Mouse (Mus musculus) CH12.LX (cell line): Measurements from ENCODE around the gene Tpi1.

ENCODE experiments used
- CTCF ChIP-seq, 2 experiments: IDR thresholded peaks in 1 of 2; conservative IDR thresholded peaks in 1 of 2; 2 replicates each; pipeline ENCODE4 v1.5.1; 2011 to 2012; ENCODE audit warnings: low read depth in 2 of 2, low read length in 2 of 2, improper control_type of control experiment in 1 of 2, inconsistent platforms in 1 of 2, mild to moderate bottlenecking in 1 of 2, moderate library complexity in 1 of 2
- KAT2A ChIP-seq: IDR thresholded peaks from 2 replicates; pipeline ENCODE4 v1.6.1; 2012; ENCODE audit warnings: low read length, improper control_type of control experiment, inconsistent platforms; ENCODE audit not compliant: insufficient replicate concordance
- RCOR1 ChIP-seq: conservative IDR thresholded peaks from 2 replicates; pipeline ENCODE4 v1.6.1; 2012; ENCODE audit warnings: low read depth, mild to moderate bottlenecking, inconsistent platforms, low read length, improper control_type of control experiment

DNA sequence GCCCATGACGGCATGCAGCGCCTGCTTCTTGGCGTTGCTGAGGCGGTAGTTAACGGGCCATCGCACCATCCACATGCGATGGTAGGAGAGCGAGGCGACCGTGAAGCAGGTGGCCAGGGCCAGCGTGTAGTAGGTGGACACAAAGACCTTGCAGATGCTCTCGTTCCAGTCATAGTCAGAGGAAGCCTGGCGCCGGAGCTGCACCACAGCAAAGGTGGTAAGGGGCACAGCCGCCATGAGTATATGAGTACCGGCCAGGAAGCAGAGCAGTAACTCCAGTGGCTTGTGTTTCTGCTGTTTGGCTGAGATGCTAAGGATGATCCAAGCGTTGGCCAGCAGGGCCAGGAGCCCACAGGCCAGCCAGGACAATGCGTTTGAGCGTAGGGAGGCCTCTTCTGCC is 47.2 kb upstream of the Tpi1 start:
- TF ChIP-seq KAT2A (no peak), CTCF (conservative IDR thresholded peaks at IDR 0.05 in 1 of 2, IDR thresholded peaks at IDR 0.05 in 1 of 2; ENCODE audit: low read depth in 2 of 2, low read length in 2 of 2) (no peak), RCOR1 (no peak)
